Mouse (Mus musculus): ENCODE data around the gene Pgr.

Pgr gene

GRCm38 (mm10) chr9:8899616-8900202 lies at the start of gene Pgr:
Pgr (plus strand) TSS chr9:8899833.
- peak; percentile 7 to 26 for DNase-seq (ENCODE audit: low spot score in 2 of 2)

GRCm38 (mm10) chr9:8857455-8857854 lies 42.2 kb upstream of the Pgr start:
- no peak for DNase-seq (ENCODE audit: low spot score in 2 of 2)

GRCm38 (mm10) chr9:8868511-8868910 lies 31.1 kb upstream of the Pgr start:
- DNase-seq (ENCODE audit: low spot score in 2 of 2), result no peak

- no peak for DNase-seq (ENCODE audit: low spot score in 2 of 2)
These were observed 4.4 kb upstream of the Pgr start for GRCm38 (mm10) chr9:8895205-8895604.

GRCm38 (mm10) chr9:8900203-8901012 lies 775 bp downstream of the Pgr start:
- DNase-seq (ENCODE audit: low spot score in 2 of 2), result peak in 1 of 2 experiments; percentile 4

- peak; percentile 5 to 44 for DNase-seq (ENCODE audit: low spot score in 2 of 2)
These were observed 1.5 kb downstream of the Pgr start for GRCm38 (mm10) chr9:8901013-8901646.

- peak in 1 of 2 experiments; percentile 31 for DNase-seq (ENCODE audit: low spot score in 2 of 2)
These were observed 2.1 kb downstream of the Pgr start for GRCm38 (mm10) chr9:8901647-8902131.

GRCm38 (mm10) chr9:8902277-8902676 lies 2.6 kb downstream of the Pgr start:
- DNase-seq (ENCODE audit: low spot score in 2 of 2), result no peak

GRCm38 (mm10) chr9:8927561-8927960 lies 27.9 kb downstream of the Pgr start:
- DNase-seq (ENCODE audit: low spot score in 2 of 2), result no peak

GRCm38 (mm10) chr9:8937753-8938152 lies 38.1 kb downstream of the Pgr start:
- no peak for DNase-seq (ENCODE audit: low spot score in 2 of 2)

GRCm38 (mm10) chr9:8953306-8953705 lies 53.7 kb downstream of the Pgr start:
- DNase-seq (ENCODE audit: low spot score in 2 of 2), result no peak

- no peak for DNase-seq (ENCODE audit: low spot score in 2 of 2)
These were observed 65.0 kb downstream of the Pgr start for GRCm38 (mm10) chr9:8964512-8965133.

- no peak for DNase-seq (ENCODE audit: low spot score in 2 of 2)
These were observed 70.6 kb downstream of the Pgr start for GRCm38 (mm10) chr9:8970240-8970639.

GRCm38 (mm10) chr9:8971491-8971890 lies 71.9 kb downstream of the Pgr start, which contains the start of gene Gm16485:
Gm16485 (plus strand) TSS chr9:8971791.
- no peak for DNase-seq (ENCODE audit: low spot score in 2 of 2)

- peak; percentile 11 to 23 for DNase-seq (ENCODE audit: low spot score in 2 of 2)
These were observed 78.1 kb downstream of the Pgr start for GRCm38 (mm10) chr9:8977775-8978174.

GRCm38 (mm10) chr9:8982315-8982714 lies 82.7 kb downstream of the Pgr start:
- no peak for DNase-seq (ENCODE audit: low spot score in 2 of 2)

GRCm38 (mm10) chr9:8996494-8996893 lies 96.9 kb downstream of the Pgr start:
- no peak for DNase-seq (ENCODE audit: low spot score in 2 of 2)

GRCm38 (mm10) chr9:9001170-9001569 lies 101.5 kb downstream of the Pgr start:
- no peak for DNase-seq (ENCODE audit: low spot score in 2 of 2)

GRCm38 (mm10) chr9:9015108-9015507 lies 115.5 kb downstream of the Pgr start:
- DNase-seq (ENCODE audit: low spot score in 2 of 2), result no peak

Measured in frontal cortex, postnatal 14 days (tissue).